Mouse (Mus musculus) left cerebral cortex, postnatal 14 days (tissue): ENCODE data around the gene Six4. TPM values are rescaled to one million over a fixed set of nuclear protein-coding genes. Genes with fewer than 3 reads are reported as not detected.
"Not testable (repeated sequence)": the region's sequence is repeated elsewhere in the genome, so short reads cannot be mapped to it uniquely, and the experiment has no call there.

Experiments
- DNase-seq, 2 experiments: peaks; one replicate each; pipeline ENCODE4 v3.0.0; 2021 to 2022; ENCODE audit warnings: low spot score in 2 of 2, mixed read lengths in 1 of 2
- intact Hi-C: fragments of 180-260 bp; cut with DNase I; formaldehyde crosslinking; loops from one replicate; pipeline ENCODE4 v1.15.1; 2025
- long read RNA-seq, 2 experiments: library from polyadenylated mRNA; stranded (forward); transcript quantifications; one replicate each; pipeline ENCODE4 v2.0.0; 2021
- total RNA-seq, 2 experiments: library from RNA; stranded (reverse); gene quantifications; 2 replicates each; pipeline ENCODE4 v1.2.3; 2021

Gene Six4
- total RNA-seq: under 1 TPM; 0.47 to 0.86 TPM
- long read RNA-seq, experiment 1: 0 reads
- long read RNA-seq, experiment 2: 0 reads

DNA sequence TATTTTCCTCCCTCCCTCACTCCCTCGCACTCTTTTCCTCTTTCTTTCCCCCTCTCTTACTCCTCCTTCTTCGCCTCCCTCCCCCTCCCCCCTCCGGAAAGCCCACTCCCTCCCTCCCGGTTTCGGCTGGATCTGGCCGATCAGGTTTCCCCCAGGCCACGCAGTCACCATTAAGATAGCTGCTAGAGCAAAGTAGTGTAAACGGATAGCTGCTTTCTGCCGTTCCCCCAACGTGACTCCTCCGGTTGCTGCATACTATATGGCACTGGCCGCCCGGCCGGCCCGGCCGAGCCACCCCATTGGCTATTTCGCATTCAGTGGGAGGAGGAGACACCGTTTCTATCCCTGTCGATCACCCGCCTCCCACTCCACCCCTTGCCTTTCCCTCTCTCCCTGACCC lies at the start of gene Six4:
Gene Six4 (minus strand): TSS at position 261 of the 400 bp plus-strand sequence.
- intact Hi-C loops: loop anchor here (5.0 kb wide), 1 partner anchor 61 kb away; the partner anchor contains the start of gene Six1
- DNase-seq: peak; percentile 13 to 22

DNA sequence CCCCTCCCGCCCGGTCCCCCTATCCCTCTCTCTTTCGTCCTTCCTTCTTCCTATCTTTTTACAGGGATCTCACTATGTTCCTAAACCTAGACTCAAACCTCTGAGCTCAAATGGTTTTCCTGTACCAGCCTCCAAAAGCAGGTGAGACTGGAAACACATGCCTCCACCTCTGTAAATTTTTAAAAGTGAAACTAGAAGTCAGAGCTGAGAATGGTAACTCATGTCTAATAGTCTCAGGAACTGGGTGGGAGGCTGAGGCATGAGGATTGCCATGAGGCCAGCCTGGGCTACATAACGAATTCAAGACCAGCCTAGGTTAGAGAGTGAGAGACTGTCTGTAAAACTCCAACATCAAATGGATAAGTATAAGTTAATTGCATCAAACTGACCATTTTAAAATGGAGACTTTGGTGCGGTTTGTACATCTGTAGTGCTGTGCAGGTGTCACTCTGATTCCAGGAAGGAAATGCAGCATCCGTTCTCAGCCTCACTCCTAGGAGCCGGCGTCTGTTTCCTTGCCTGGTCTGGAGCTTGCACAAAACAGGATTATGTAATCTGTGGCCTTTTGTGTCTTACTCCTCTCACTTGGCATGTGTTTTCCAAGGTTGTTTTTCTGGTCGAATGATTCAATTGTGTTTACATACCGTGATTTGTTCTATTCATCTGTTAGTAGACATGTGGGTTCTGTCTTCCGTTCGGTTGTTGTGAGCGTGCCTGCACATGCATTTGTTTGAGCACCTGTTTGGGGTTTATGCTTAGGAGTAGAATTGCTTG lies 49.3 kb upstream of the Six4 start:
- intact Hi-C loops: no loop called here
- no peak for DNase-seq

DNA sequence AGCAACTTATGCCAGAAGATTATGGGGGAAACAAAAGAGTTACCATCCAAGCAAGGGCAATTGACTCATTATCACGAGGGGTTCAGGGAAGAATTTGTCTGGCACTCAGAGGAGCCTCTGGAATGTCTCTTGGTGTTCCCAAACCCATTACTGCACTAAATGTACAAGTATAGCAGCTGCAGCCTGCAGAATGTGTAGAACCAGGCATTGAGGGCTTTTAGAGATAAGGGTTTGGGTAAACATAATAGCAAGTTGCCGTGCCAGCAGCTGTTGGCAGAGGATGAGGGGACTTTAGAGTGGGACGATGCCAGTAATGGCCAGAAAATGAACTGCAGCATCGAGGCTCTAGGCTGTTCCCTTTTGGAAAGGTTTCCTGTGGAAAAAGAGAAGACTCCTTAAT lies 47.1 kb upstream of the Six4 start:
- DNase-seq: no peak
- intact Hi-C loops: no loop called here

DNA sequence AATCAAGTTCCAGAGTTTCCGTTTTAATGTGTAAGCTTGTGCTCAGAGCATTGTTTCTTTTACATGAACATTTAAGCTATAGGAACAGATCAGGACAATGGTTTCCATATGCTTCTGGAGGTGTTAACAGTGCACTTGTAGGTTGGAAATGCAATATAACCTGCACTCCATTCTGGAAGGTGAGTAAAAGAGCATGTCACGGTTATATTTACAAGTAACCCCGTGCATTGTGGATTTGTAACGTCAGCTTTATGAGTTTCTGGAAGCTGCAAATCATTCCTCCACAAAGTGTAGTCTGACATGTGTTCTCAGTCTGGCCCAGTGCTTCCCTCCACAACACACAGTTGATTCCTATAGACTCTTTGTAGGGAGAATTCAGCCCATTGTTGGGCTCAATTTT lies 40.9 kb upstream of the Six4 start:
- intact Hi-C loops: no loop called here
- DNase-seq: no peak

DNA sequence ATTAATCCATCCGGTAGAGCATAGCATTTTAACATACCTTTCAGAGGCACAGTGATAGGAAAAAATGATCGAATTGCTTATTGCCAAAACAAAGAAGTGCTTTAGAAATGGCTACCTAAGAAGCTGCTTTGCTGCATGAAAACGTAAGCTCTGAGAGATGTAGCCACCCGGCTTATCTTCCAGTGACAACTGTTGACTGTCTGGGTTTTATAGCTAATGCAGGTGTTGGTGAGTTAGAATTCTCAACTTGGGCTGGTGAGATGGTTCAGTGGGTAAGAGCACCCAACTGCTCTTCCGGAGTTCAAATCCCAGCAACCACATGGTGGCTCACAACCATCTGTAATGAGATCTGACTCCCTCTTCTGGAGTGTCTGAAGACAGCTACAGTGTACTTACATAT lies 37.8 kb upstream of the Six4 start:
- DNase-seq, intact Hi-C loops: not testable (repeated sequence)

DNA sequence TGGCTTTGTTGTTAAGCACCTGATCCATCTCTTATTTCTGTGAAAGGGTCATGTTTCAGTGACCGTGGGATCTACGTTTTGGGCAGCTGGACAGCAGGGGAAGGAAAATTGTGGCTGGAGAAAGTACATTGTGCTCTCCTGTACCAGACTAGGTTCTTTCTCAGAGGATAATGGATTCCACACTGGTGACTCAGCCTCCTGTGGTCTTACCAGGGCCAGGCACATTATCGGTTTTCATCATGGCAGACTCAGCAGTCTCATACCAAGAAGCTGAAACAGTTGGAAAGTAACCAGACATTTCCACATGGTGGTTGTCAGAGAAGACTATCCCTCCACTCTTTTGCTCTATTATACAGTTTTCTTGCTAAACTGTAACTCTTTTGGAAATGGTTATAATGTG lies 34.0 kb upstream of the Six4 start:
- intact Hi-C loops: no loop called here
- no peak for DNase-seq

DNA sequence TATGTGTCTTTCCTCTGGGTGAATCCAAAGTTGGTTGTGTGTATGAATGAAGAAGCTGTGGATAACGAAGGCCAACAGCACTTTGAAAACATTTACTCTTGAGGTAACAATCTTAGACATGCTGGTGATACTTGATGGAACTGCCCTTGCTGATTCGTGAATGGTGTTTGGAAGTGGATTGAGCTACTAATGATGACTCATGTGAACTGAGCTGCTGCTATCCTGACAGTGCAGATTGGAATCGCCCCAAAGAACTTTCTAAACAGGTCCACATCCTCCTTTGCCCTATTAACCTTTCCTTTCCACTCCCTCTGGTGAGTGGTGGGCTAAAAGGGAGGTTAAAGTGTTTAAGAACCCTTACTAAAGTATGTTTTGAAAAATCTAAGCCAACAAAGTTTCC lies 27.5 kb upstream of the Six4 start:
- intact Hi-C loops: no loop called here
- no peak for DNase-seq

DNA sequence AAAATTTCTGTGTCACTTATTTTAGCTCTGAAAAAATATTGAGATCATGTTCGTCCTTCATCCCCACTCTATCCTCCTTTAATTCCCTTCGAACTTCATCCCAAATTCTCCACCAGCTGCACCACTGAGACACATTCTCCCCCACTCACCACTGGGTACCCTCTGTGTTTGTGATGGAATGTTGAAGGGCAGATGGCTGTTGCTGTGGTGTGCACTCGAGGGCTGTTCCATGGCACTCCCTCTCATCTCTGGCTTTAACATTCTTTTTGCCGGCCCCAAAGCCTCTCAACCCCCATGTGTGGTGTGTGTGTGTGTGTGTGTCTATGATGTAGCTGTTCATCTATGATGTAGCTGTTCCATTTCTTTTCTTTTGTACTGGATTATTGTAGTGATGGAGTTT lies 12.0 kb upstream of the Six4 start:
- no peak for DNase-seq
- intact Hi-C loops: no loop called here

DNA sequence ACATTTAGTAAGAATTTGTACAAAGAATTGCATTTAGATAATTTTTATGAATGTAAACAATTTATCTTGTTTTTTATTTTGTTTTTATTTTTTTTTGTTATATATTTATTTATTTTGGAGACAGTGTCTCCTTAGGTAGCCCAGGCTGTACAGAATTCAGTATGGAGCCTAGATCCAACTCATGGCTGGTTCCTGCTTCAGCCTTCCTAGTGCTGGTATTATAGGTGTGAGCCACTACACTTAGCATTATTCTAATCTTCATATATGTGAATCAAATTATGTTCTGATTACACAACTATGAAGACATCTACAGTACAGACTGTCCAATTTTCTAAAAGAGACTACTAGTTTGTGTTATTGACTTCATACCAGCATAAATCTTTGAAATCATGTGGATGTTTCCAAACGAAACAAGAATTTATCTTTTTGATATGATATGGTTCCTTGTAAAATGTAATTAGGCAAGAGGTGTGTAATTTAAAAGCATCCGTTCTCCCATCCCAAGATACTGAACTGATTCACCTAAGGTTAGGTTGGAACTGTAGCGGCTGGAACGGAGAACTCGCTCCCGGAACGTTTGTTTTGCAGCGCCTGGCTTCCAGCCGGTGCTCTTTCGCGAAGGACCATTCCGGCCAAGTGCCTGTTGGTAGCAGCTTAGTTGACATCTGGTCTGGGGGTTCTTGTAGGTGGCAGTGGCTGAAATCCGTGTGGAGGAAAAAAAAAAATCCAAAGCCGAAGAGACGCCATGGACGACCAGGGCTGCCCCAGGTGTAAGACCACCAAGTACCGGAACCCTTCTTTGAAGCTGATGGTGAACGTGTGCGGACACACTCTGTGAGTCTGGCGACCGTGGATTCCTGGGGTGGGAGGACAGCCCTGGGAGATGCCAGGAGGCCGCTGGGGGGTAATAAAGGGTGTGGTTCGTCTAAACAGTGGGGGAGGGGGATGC lies 10.1 kb upstream of the Six4 start, which contains the start of gene Mnat1:
Gene Mnat1 (plus strand): TSS at position 625 of the 949 bp plus-strand sequence.
- intact Hi-C loops: no loop called here
- DNase-seq: peak; percentile 68 to 84

DNA sequence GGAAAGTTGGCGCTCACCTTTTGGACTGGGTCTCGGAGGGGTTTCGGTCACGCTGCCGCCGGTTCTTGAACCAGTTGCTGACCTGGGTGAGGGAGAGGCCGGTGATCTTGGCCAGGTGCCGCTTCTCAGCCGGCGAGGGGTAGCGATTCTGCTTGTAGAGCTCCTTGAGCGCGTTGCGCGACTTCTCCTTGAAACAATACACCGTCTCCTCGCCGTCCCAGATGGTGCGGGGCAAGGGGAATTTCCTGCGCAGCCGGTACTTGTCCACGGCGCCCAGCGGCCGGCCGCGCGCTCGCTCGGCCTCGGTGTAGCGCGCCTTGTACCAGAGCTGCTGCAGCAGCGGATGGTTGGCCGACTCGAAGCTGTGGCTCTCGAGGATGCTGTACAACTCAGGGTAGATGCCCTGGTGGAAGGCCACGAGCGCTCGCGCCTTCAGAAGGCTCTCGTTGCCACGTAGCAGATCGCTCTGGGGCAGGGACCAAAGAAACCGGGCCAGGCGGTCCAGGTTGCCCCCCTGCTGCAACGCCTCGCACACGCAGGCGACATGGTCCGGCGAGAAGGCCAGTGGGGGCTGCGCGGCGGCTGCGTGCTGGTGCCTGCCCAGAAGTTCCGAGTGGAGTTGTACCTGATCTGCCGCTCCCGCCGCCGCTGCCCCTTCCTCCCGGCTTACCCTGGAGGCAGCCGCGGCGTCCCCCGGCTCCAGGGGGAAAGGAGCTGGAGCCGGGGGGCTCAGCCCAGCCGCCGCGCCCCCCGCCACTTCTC lies 749 bp downstream of the Six4 start:
- intact Hi-C loops: loop anchor here (5.0 kb wide), 1 partner anchor 60 kb away; the partner anchor contains the start of gene Six1
- DNase-seq: peak; percentile 12 to 15

DNA sequence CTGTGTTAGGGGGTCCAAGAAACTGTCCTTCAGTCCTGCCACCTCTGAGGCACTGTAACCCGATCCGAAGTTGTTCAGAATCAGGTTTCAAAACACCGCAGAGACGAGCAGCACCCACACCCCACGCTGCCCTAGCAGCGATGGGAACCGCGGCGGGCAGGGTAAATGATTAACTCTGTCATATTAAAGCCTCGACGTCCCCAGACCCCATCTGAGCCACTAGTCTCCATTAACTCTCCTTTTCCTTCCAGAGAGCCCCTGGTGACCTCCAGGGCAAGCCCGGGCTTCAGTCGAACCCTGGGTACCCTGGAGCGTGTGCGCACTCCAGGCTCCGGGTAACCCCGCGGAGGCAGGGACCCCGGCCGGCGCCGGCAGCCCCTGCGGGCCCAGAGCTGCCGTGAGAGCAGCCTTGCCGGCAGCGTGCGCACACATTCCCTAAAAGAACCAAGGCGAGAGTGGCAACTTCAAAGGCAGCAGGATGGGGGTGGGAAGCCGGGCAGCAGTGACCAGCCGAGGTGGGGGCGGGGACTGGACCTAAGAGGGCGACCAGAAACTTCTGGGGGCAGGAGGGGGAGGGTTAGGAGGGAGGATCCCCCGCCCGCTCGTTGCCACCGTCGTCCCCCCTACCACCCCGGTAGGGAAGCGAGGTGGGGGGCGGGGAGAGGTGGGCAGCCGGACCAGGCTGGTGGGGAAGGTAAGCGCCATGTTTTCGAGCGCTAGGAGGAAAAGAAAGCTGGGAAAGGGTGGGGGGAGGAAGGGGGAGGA lies 1.5 kb downstream of the Six4 start:
- no peak for DNase-seq
- intact Hi-C loops: loop anchor here (5.0 kb wide), 1 partner anchor 59 kb away; the partner anchor contains the start of gene Six1

DNA sequence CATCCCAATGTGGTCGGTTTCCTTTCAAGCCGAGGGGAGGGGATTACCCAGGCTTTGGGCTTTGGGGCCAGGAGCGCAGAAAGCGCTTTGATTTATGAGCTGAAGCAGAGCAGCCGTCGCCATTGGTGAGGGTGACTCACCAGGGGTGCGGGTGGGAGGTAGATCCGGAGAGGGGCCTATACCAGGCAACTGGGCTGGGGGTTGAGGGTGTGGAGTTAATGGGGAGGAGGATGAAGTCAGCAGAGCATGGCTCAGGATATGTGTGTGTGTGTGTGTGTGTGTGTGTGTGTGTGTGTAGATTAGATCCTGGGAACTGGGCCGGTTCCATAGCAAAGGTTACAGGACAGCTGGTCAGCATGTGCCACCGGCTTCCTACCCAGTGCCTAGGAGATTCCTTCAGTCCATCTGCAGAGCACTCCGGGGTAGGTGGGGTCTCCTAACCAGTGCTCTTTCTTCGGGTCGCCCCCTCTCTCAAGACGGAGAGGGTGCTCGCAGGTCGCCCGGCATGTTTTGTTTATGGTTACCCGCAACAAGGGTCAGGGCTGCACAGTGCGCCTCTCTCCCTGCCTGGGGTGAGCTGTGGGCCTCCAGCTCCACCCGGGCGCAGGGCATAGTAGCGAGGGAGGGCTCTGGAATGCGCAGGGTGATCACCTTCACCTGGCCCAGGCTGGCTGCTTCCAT lies 2.7 kb downstream of the Six4 start:
- DNase-seq: no peak
- intact Hi-C loops: loop anchor here (5.0 kb wide), 1 partner anchor 58 kb away; the partner anchor contains the start of gene Six1

DNA sequence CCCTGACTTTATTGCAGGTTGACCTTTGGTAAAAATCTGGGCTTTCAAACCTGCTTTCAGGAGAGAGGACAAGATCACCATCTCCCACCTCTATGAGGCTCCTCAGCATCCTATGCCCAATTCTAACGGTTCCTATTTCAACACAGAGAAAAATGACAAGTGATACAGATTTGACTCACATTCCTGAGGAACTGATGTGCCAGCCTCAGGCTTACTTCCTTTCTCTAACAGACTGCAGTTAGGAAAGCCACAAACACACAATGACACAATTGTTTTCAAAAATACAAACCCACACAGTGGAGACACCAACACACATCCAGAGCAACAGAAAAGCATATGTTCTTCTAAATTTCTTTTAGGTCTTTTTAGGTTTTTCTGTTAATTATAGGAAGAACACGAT lies 5.4 kb downstream of the Six4 start:
- DNase-seq: no peak
- intact Hi-C loops: no loop called here

DNA sequence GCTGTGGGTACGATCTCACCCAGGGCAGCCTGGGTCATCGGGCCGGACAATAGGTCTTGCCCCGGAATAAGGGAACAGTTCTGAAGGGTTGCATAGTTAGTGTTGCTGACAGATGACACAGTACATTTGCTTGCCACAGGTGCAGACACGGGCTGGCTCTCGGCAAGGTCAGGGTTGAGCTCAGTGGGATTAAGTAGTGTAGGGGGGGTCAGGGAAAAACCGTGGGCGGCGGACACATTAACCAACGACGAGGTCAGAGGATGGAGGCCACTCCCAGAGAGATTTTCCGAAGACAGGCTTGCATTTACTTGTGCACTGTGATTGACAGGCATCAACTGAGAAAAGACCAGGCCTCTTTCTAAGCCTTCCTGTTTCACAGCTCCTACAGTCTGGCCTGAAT lies 9.5 kb downstream of the Six4 start:
- DNase-seq: no peak
- intact Hi-C loops: no loop called here

DNA sequence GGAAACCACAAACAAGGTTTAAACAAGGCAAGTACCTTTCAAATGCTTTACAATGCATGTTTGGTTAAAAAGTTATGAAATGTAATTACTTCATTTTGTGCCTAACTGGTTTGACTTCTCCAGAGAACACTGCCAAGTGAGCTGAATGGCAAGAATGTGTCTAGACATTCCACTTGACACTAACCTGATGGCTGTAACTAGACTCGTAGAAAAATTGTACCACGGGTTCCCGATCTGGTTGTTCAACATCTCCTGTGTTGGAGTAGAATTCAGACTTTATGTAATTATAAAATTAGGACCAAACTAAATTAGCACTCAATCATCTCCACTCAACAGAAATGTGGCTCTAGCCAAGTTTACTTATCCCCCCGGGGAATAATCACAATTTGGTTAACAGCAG lies 14.7 kb downstream of the Six4 start:
- no peak for DNase-seq
- intact Hi-C loops: no loop called here

DNA sequence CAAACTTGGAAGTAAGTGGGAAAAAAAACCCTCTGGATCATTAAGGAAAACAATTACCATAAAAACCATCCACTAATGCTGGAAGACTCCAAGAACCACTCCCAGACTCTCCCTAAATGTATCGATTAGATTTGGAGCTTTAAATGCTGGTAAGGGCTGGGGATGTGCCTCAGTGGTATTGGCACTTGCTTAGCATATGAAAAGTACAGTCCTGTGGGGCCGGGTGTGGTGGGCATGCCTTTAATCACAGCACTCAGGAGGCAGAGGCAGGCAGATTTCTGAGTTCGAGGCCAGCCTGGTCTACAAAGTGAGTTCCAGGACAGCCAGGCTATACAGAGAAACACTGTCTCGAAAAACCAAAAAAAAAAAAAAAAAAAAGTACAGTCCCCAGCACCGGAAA lies 17.1 kb downstream of the Six4 start:
- DNase-seq, intact Hi-C loops: not testable (repeated sequence)

DNA sequence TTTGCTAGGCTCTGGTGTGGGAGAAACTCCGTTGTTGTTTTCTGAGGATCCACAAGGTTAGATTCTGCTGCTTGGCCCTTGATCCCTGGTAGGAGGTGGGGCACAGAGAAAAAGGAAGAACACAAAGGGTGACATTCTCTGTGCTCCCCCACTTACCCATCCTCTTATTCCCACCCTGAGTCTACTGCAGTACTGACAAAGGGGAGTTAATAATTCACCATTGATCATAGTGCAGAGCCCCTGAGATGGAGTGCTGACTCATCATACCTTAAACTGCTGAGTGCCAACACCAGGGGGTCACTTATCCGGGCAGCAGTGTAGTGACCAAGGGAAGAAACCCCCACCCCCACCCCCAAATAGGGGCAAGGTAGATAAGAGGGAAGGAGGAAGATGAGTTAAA lies 18.7 kb downstream of the Six4 start:
- intact Hi-C loops: no loop called here
- DNase-seq: no peak

DNA sequence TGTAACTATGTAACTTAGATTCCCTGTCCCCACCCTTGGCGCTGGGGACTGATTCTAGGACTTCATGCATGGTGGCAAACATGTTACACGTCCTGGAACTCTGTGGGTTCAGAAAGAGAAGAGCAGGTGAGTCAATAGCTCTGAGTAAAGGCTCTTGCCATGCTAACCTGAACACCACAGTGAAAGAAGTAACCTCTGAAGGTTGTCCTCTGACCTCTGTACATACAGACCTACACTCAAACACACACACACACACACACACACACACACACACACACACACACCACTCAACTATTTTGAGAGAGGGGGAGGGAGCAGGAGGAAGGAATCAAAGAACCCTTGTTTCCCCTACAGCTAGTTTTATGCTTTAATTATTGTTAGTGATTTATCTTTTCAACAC lies 19.1 kb downstream of the Six4 start:
- intact Hi-C loops: no loop called here
- DNase-seq: no peak
